Mouse (Mus musculus) urinary bladder, postnatal 0 days (tissue): ENCODE results near the gene Gsx2. TPM values are rescaled to one million over a fixed set of nuclear protein-coding genes. Genes with fewer than 3 reads are reported as not detected.

Experiments
- polyA plus RNA-seq: library from polyadenylated mRNA; unstranded; fragments of >200 nt; fragmentation: Nextera tagmentation; extraction: Ambion mirVana; gene quantifications from 2 replicates; pipeline ENCODE4 v1.2.1, GENCODE M21; 2015

The Gsx2 gene
- polyA plus RNA-seq, result not detected in 2 replicates

GRCm38 (mm10) chr5:75075383-75075941, at the start of gene Gsx2:
TSS of gene Gsx2 (plus strand) at chr5:75075601.

DNA sequence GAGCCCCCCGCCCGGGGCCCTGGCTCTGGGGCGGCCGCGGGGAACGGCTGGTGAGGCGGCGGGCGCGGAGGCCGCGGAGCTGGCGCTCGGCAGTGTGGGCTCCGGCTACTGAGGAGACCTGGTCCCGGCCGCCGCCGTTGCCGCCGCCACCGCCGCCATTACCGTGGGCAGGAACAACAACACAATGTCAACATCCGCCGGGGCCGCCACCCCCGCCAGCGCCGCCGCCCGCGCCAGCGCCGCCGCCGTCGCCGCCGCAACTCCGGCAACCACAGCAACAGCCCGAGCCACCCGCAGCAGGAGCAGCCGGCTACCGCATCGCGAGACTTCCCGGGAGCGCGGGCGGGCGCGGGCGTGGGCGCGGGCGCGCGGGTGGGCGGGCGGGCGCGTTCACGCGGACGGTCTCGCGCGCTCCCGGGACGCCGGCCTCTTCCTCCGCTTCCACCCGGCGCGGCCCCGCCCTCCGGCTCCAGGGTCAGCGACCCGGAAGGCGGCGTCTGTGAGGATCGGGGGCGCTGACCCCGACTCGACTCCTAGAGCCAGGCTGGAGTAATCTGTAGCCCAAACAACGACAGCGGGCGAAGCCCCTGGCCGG, 31.0 kb upstream of the Gsx2 start, which contains the start of gene Chic2:
Chic2 (minus strand) TSS at position 465 of the 595 bp plus-strand sequence.

Other genes with a start within 250 kb of the Gsx2 start
- gene Chic2, start 30.8 kb upstream of the Gsx2 start, polyA plus RNA-seq, result 35.0 and 38.6 TPM in 2 replicates
- gene Pdgfra, start 76.7 kb downstream of the Gsx2 start, polyA plus RNA-seq, result 11.4 and 14.0 TPM in 2 replicates